In the genomic region with DNA sequence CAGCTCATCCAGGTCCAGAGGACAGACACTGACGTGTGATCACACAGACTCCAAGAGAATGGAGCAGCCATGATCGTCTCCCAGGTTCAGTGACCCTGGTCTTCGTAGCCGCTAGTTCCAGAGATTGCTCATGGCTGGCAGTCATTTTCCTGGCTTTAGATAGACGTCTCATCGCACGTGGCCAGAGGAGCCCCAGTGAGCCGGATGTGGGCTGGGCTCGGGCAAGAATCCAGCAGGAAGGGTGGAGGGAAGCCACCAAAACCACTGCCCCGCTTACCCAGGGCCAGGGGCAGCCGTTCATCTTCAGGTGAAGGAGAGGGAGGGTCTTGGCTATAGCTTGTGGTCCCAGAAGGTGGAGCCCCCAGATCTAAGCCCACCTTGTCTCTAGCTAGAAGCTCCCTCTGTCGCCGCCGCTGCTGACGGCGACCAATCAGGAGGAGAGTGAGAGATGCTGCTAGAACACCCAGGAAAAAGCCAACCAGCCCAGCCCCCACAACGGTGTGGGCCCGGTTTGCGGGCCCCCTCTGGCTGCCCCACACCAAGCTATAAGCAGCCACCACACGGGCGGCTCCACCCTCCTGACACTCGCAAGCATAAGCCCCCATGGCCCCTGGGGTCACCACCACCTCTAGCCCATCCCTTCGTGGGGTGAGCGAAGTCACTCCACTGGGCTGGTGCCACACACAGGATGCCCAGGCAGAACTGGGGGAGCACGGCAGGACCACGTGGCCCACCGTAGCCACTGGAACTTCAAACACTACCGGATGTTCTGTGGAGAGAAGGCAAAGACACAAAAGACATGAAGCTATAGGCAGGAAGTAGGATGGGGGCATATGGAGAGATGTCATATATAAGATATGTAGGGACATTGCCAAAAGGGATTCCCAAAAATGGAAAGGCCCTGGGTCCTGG, we compare ENCODE assay signal across 8 mouse cellular contexts. TPM values are rescaled to one million over a fixed set of nuclear protein-coding genes. Genes with fewer than 3 reads are reported as not detected.
A peak's percentile ranks its signal among the peaks of the same experiment; 100 is the strongest.
DNase-seq lines count a peak whose midpoint lies in the region; ATAC-seq lines count a peak whose summit lies in the region.

No protein-coding gene starts in this region.

- H3K36me3 ChIP-seq in kidney, embryonic 16.5 days (ENCODE audit: insufficient read depth, low read length) = no peaks in the 10 kb centered on the region
- H3K36me3 ChIP-seq in kidney, embryonic 14.5 days (ENCODE audit: control insufficient read depth, insufficient read depth, low read length) = no peaks in the 10 kb centered on the region
- no peaks in the 10 kb centered on the region for H3K36me3 ChIP-seq in liver, embryonic 12.5 days
- peaks cover 19% of the 10 kb centered on the region for H3K36me3 ChIP-seq in hindbrain, embryonic 16.5 days (ENCODE audit: control insufficient read depth, insufficient read depth, low read length)
- peaks cover 49% of the 10 kb centered on the region for H3K36me3 ChIP-seq in hindbrain, embryonic 13.5 days

- WGBS in kidney, embryonic 16.5 days = 79% methylated on average over 28 of the region's 28 CpGs
- 84% methylated on average over 28 of the region's 28 CpGs for WGBS in kidney, embryonic 14.5 days
- WGBS in liver, embryonic 12.5 days (ENCODE audit: insufficient replicate concordance) = 37% methylated on average over 28 of the region's 28 CpGs
- 83% methylated on average over 28 of the region's 28 CpGs for WGBS in hindbrain, embryonic 16.5 days
- 87% methylated on average over 28 of the region's 28 CpGs for WGBS in hindbrain, embryonic 13.5 days

- ATAC-seq in kidney, embryonic 16.5 days (ENCODE audit: low FRiP score, low TSS enrichment) = peak; percentile 5; the same call in 1 of the 2 replicates
- ATAC-seq in kidney, embryonic 14.5 days (ENCODE audit: low FRiP score, low TSS enrichment) = no peak
- ATAC-seq in liver, embryonic 12.5 days = no peak
- ATAC-seq in hindbrain, embryonic 16.5 days = no peak
- no peak for ATAC-seq in hindbrain, embryonic 13.5 days (ENCODE audit: low FRiP score)

- no peak overlapping the region for H3K27ac ChIP-seq in kidney, embryonic 16.5 days (ENCODE audit: low read length)
- H3K27ac ChIP-seq in kidney, embryonic 14.5 days (ENCODE audit: low read depth, low read length) = no peak overlapping the region
- no peak overlapping the region for H3K27ac ChIP-seq in liver, embryonic 12.5 days
- no peak overlapping the region for H3K27ac ChIP-seq in hindbrain, embryonic 16.5 days (ENCODE audit: low read depth, low read length)
- H3K27ac ChIP-seq in hindbrain, embryonic 13.5 days = no peak overlapping the region

- no peak overlapping the region for H3K9ac ChIP-seq in kidney, embryonic 16.5 days (replicated peaks; ENCODE audit: low read length)
- no peak overlapping the region for H3K9ac ChIP-seq in kidney, embryonic 14.5 days (ENCODE audit: low read depth, low read length)
- H3K9ac ChIP-seq in liver, embryonic 12.5 days = no peak overlapping the region
- H3K9ac ChIP-seq in hindbrain, embryonic 16.5 days (ENCODE audit: low read depth, low read length) = no peak overlapping the region
- no peak overlapping the region for H3K9ac ChIP-seq in hindbrain, embryonic 13.5 days

- DNase-seq in NIH3T3 (ENCODE audit: low read depth) = peak; percentile 14
- peak; percentile 60 to 80 for DNase-seq in thymus, adult 18-20 months
- no peak for DNase-seq in yolk sac, embryonic 10.5 days (ENCODE audit: low spot score)

- no peak overlapping the region for H3K4me2 ChIP-seq in kidney, embryonic 16.5 days (replicated peaks; ENCODE audit: low read depth, low read length)
- H3K4me2 ChIP-seq in kidney, embryonic 14.5 days (replicated peaks; ENCODE audit: low read depth, low read length) = no peak overlapping the region
- peak overlapping the region; percentile 17 for H3K4me2 ChIP-seq in liver, embryonic 12.5 days
- H3K4me2 ChIP-seq in hindbrain, embryonic 16.5 days (ENCODE audit: low read length) = no peak overlapping the region
- H3K4me2 ChIP-seq in hindbrain, embryonic 13.5 days = no peak overlapping the region

- H3K27me3 ChIP-seq in kidney, embryonic 16.5 days (ENCODE audit: insufficient read depth, low read length) = no peaks in the 10 kb centered on the region
- H3K27me3 ChIP-seq in kidney, embryonic 14.5 days (ENCODE audit: control insufficient read depth, insufficient read depth, low read length) = no peaks in the 10 kb centered on the region
- peaks cover 24% of the 10 kb centered on the region for H3K27me3 ChIP-seq in liver, embryonic 12.5 days (replicated peaks)
- no peaks in the 10 kb centered on the region; the same call in 1 of the 2 replicates for H3K27me3 ChIP-seq in hindbrain, embryonic 16.5 days (replicated peaks; ENCODE audit: control insufficient read depth, insufficient read depth, low read length)
- H3K27me3 ChIP-seq in hindbrain, embryonic 13.5 days = 0 out of 2 replicates have a peak, but pooled peaks cover 3% of the 10 kb centered on the region

- H3K4me3 ChIP-seq in kidney, embryonic 16.5 days (ENCODE audit: low read length) = no peak overlapping the region
- H3K4me3 ChIP-seq in kidney, embryonic 14.5 days (ENCODE audit: low read length) = no peak overlapping the region
- H3K4me3 ChIP-seq in liver, embryonic 12.5 days = no peak overlapping the region
- H3K4me3 ChIP-seq in hindbrain, embryonic 16.5 days (ENCODE audit: low read length) = no peak overlapping the region
- no peak overlapping the region for H3K4me3 ChIP-seq in hindbrain, embryonic 13.5 days

- H3K9me3 ChIP-seq in kidney, embryonic 16.5 days (ENCODE audit: low read length) = no peaks in the 10 kb centered on the region
- H3K9me3 ChIP-seq in kidney, embryonic 14.5 days (ENCODE audit: control insufficient read depth, low read length) = no peaks in the 10 kb centered on the region
- H3K9me3 ChIP-seq in liver, embryonic 12.5 days (replicated peaks) = no peaks in the 10 kb centered on the region
- no peaks in the 10 kb centered on the region for H3K9me3 ChIP-seq in hindbrain, embryonic 16.5 days (ENCODE audit: control insufficient read depth, low read length)
- no peaks in the 10 kb centered on the region for H3K9me3 ChIP-seq in hindbrain, embryonic 13.5 days

- H3K4me1 ChIP-seq in kidney, embryonic 16.5 days (ENCODE audit: insufficient read depth, low read length) = no peaks in the 10 kb centered on the region
- no peaks in the 10 kb centered on the region for H3K4me1 ChIP-seq in kidney, embryonic 14.5 days (ENCODE audit: control insufficient read depth, insufficient read depth, low read length)
- peaks cover 9% of the 10 kb centered on the region for H3K4me1 ChIP-seq in liver, embryonic 12.5 days
- H3K4me1 ChIP-seq in hindbrain, embryonic 16.5 days (ENCODE audit: control insufficient read depth, insufficient read depth, low read depth, low read length) = no peaks in the 10 kb centered on the region
- no peaks in the 10 kb centered on the region for H3K4me1 ChIP-seq in hindbrain, embryonic 13.5 days (replicated peaks)

RNA-seq across cellular contexts. Expression of a gene that starts 26.0 kb away (rescaled TPM):
- 1.1 and 1.6 TPM in 2 replicates for polyA plus RNA-seq in kidney, embryonic 16.5 days (2015; fragmentation: Nextera tagmentation; extraction: Ambion mirVana)
- polyA plus RNA-seq in kidney, embryonic 14.5 days (2014; fragmentation: Nextera tagmentation; extraction: Ambion mirVana) = 0.57 and 0.87 TPM in 2 replicates
- 0.16 and 0.19 TPM in 2 replicates for polyA plus RNA-seq in liver, embryonic 12.5 days (2016; fragmentation: Nextera tagmentation; extraction: Ambion mirVana)
- 21.9 and 24.8 TPM in 2 replicates for polyA plus RNA-seq in hindbrain, embryonic 16.5 days (2015; fragmentation: Nextera tagmentation; extraction: Ambion mirVana)
- polyA plus RNA-seq in hindbrain, embryonic 13.5 days (2015; fragmentation: Nextera tagmentation; extraction: Ambion mirVana) = 17.5 and 18.6 TPM in 2 replicates

RNA-seq across cellular contexts. Expression of a gene that starts 33.1 kb away (rescaled TPM):
- 0.29 and 0.69 TPM in 2 replicates for polyA plus RNA-seq in kidney, embryonic 16.5 days (2015; fragmentation: Nextera tagmentation; extraction: Ambion mirVana)
- polyA plus RNA-seq in kidney, embryonic 14.5 days (2014; fragmentation: Nextera tagmentation; extraction: Ambion mirVana) = 0.28 and 0.77 TPM in 2 replicates
- 8.8 and 10.1 TPM in 2 replicates for polyA plus RNA-seq in liver, embryonic 12.5 days (2016; fragmentation: Nextera tagmentation; extraction: Ambion mirVana)
- polyA plus RNA-seq in hindbrain, embryonic 16.5 days (2015; fragmentation: Nextera tagmentation; extraction: Ambion mirVana) = 0.41 TPM in 1 of 2 replicates, not detected in the other
- polyA plus RNA-seq in hindbrain, embryonic 13.5 days (2015; fragmentation: Nextera tagmentation; extraction: Ambion mirVana) = not detected in 2 replicates
